Mouse (Mus musculus): ENCODE data around the gene Hsd3b2. TPM values are rescaled to one million over a fixed set of nuclear protein-coding genes. Genes with fewer than 3 reads are reported as not detected.
"Not testable (repeated sequence)": the region's sequence is repeated elsewhere in the genome, so short reads cannot be mapped to it uniquely, and the experiment has no call there.

Hsd3b2 gene
- not detected for polyA plus RNA-seq (2017; shearing (Covaris generic))

DNA sequence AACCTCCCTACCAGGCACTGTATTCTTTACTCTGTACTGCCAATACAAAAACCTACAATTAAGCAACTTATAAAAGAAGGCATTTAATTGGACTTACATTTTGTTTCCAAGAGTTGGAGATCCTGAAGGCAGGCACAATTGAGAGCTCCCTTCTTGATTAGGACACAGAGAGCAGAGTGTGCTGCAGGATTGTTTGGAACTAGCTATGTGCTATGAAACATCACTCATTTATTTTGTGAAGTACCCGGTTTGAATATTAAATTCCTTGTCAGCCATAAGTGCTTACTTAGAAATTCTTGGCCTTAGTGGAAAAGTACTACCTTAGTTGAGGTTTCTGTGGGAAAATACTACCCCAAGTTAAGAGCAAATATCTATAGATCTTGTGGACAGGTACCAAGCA is at the start of gene Hsd3b2:
TSS of gene Hsd3b2 (minus strand) at position 168 of the 400 bp plus-strand sequence.
- no peak for ATAC-seq

DNA sequence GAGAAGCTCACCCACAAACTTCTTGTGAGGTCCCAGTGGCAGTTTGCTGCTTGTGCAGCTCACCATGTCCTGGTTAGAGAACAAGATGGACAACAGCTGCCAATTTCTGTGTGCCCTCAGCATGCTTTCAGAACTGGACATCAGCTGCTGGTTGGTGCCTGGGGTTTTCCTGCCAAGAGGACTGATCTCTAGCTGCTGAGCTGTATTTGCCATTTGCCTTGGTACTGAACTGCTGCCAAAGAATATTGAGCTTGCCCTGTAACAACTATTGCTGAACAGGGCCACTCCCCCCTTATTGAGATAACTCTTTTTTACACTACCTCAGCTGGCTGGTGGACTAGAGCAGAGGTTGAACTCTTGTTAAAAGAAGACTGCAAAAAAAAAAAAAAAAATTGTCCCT is 39.8 kb upstream of the Hsd3b2 start:
- ATAC-seq, result no peak

DNA sequence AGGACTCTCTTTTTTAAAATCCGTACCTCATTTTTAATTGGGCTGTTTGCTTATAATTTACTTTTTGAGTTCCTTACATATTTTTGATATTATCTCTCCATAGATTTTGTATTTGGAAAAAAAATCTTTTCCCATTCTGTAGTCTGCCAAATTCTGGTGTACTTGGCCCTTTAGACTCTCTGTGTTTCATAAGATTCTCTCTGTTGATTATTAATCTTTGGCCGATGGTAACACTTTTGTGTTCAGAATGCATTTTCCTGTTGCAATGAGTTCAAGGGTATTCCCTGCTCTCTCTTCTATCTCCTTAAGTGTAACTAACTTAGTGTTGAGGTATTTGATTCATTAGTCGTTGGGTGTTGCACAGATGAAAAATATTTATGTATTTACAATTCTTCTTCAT is 32.5 kb upstream of the Hsd3b2 start:
- no peak for ATAC-seq

DNA sequence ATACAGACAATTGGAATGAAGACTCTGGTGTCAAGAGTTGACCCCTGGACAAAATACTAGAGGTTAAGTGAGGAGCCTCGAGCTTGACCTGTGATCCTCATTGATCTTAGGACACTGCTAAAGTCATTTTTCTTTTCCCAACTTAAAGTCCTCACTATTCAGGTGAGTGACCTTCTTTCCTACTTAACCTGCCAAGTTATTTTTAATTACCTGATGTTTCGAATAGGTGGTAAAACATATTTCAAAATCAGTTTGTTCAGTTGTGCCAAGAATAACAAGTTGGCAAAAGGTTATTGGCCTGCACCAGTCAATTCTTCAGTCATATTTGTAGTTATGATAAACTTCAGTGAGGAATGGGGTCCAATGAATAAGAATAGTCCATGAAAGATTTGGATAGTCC is 27.8 kb upstream of the Hsd3b2 start:
- no peak for ATAC-seq

DNA sequence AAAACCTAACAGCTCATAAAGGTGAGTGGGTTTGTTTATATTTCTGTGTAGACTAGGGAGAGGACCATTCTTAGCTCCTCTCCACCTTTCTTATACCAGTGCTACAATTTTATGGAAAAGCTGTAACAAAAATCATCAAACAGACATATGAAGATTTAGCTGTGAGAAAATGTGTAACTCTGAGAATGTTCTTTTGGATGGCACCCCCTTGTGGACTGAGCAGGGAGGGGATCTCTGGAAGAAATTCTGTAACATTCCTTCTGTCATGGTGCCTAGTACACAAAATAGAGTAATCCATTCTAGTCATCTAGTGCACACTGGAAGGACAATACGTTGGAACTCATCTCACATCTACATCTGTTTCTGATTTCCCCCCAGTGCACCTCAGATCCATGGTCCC is 16.7 kb upstream of the Hsd3b2 start:
- ATAC-seq, result not testable (repeated sequence)

DNA sequence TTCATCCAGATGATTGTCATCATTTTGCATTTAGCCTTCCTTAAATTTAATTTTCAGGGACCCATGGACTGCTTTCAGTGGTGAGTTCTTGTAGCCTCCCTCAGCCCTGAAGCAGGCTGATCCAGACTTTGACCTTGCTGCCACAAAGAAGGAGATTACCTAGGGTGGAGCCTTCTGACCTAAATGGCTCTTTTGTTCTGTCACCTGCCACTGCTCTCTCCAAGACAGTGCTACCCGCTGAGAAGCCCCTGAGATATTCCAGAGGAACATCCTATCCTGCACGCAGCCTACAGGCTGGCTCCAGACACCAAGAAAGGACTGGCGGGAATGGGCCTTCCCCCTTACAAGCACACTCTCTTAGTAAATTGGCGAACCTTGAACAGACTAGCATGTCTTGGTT is 10.0 kb upstream of the Hsd3b2 start:
- no peak for ATAC-seq

DNA sequence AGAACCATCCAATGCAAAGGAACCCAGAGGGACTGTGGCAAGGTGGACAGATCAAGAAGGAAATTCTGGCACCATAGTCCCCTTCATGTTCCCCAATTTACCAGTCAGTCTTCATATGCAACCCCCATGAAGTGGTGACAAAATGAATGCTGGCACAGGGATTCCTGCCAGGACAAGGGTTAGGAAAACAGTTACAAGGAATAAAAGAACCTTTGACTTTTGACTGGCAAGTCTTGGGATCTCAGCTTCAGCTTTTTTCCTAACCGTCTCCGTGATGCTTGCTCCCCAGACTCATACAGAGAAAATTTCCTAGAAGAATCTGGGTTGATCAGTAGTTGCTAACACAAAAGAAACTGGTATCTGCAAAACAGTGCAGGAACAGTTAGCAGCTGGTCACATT is 9.4 kb upstream of the Hsd3b2 start:
- ATAC-seq, result no peak

DNA sequence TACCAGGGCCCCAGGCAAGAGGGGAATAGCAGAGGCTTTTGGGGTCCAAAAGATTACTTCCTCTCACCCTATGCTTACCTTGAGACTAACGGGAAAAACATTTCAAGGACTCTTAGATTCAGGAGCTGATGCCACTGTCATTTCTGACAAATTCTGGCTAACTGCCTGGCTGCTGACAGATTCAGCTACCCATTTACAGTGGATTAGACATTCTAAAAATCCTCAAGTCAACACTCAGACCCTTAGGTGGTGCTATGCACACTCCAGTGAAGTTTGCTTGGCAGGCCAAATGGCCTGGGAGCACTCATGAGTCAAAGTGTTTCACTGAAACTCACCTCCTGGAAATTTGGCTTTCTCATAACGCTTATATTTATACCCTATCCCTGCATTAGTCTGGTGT is 1.9 kb upstream of the Hsd3b2 start:
- ATAC-seq, result no peak

DNA sequence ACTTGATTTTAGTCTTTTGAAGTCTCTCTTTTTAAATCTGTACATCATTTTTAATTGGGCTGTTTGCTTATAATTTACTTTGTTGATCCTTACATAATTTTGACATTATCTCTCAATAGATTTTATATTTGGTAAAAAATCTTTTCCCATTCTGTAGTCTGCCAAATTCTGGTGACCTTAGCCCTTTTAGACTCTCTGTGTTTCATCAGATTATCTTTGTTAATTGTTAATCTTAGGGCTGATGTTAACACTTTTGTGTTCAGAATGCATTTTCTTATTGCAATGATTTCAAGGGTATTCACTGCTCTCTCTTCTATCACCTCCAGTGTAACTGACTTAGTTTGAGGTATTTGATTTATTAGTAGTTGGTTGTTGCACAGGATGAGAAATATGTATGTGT is 3.6 kb downstream of the Hsd3b2 start:
- no peak for ATAC-seq

DNA sequence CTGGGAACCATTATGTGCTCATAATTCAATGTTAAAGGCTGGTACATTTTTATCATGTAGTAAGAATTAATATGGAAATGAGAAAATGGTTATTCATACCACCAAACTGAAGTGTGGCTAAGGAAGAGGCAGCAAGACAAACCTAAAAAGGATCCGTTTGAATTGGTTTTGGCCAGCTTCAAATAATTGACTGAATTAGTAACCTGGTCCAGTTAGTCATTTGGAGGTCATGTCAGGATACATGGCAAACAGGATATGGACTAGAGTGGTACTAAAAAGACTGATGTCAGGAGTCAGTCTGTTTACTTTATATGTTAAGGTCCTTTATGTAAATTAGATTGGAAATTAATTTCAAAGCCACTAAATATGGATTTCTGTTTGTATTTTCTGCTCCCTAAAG is 41.9 kb downstream of the Hsd3b2 start:
- ATAC-seq, result no peak

DNA sequence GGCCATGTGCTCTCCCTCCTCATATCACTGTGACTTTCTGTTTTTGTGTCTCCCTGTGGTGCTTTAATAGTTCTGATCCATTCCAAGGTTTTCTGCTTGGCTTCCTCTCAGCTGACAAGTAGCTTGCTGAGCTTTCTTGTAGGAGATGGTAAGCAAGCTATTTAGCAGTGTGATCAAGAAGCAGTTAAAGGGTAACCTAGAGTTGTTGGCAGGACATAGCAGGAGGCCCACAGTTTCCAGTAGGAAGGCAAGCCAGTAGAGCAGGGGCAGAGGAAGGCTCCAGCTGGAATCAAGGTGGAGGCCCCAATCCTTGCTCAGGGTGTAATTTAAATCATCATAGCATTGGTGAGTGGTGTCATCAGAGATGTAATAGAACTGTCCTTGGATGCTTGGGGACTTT is 43.6 kb downstream of the Hsd3b2 start:
- no peak for ATAC-seq

Other genes with a start within 250 kb of the Hsd3b2 start
- not detected for gene Hsd3b4, start 214.0 kb downstream of the Hsd3b2 start, polyA plus RNA-seq (2017; shearing (Covaris generic))
- not detected for gene Gm10681, start 135.7 kb downstream of the Hsd3b2 start, polyA plus RNA-seq (2017; shearing (Covaris generic))
- gene Hsd3b5, start 94.3 kb downstream of the Hsd3b2 start, polyA plus RNA-seq (2017; shearing (Covaris generic)), result not detected
- under 1 TPM in 1 of 3 experiments, not detected in 2; 0.19 TPM for gene Hsd3b3, start 38.6 kb upstream of the Hsd3b2 start, polyA plus RNA-seq (2017; shearing (Covaris generic))
- gene Hsd3b6, start 89.9 kb upstream of the Hsd3b2 start, polyA plus RNA-seq (2017; shearing (Covaris generic)), result not detected
- not detected for gene Hsd3b1, start 135.3 kb upstream of the Hsd3b2 start, polyA plus RNA-seq (2017; shearing (Covaris generic))
- gene Hao2, start 168.7 kb upstream of the Hsd3b2 start, polyA plus RNA-seq (2017; shearing (Covaris generic)), result not detected

Measured in inflammation-experienced regulatory T-cells, adult 6 months (primary cell).